Mouse (Mus musculus): Measurements from ENCODE around the gene Nme7. TPM values are rescaled to one million over a fixed set of nuclear protein-coding genes. Genes with fewer than 3 reads are reported as not detected.

Nme7 gene
- polyA plus RNA-seq, 1 experiment from 2014 or later: 36.9 TPM

DNA sequence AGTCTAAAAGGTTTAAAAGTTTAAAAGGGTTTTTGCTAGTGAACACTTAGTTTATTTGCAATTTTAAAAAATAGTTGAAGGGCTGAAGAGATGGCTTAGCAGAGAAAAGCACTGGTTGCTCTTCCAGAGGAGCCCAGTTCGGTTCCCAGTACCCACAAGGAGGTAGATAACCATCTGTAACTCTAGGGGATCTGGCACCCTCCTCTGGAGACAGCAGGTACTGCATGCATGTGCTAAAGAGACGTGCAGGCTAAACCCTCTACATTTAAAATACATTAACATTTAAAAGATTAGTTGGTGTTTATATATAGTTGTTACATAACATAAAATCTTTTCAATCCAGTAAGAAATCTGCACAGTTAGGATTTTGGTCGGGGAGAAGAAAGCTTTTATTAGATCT, 38.2 kb downstream of the Nme7 start:
- Histone ChIP-seq H3K9ac (replicated peaks; ENCODE audit: low read depth, low read length) (no peak overlapping the region), H3K4me2 (replicated peaks; ENCODE audit: low read depth, low read length) (no peak overlapping the region), H3K36me3 (ENCODE audit: control insufficient read depth, insufficient read depth, low read length) (peaks cover 5% of the 10 kb centered on the region; the same call in 1 of the 2 replicates), H3K4me1 (ENCODE audit: control insufficient read depth, insufficient read depth, low read length) (no peaks in the 10 kb centered on the region), H3K4me3 (ENCODE audit: low read depth, low read length) (no peak overlapping the region), H3K27me3 (ENCODE audit: control insufficient read depth, insufficient read depth, low read length) (no peaks in the 10 kb centered on the region), H3K9me3 (ENCODE audit: control insufficient read depth, low read depth, low read length) (no peaks in the 10 kb centered on the region), H3K27ac (ENCODE audit: low read length) (no peak overlapping the region)
- no peak for ATAC-seq (ENCODE audit: insufficient number of reproducible peaks, insufficient read depth, low FRiP score, low read depth)
- WGBS: 80% methylated on average over 3 of the region's 3 CpGs

DNA sequence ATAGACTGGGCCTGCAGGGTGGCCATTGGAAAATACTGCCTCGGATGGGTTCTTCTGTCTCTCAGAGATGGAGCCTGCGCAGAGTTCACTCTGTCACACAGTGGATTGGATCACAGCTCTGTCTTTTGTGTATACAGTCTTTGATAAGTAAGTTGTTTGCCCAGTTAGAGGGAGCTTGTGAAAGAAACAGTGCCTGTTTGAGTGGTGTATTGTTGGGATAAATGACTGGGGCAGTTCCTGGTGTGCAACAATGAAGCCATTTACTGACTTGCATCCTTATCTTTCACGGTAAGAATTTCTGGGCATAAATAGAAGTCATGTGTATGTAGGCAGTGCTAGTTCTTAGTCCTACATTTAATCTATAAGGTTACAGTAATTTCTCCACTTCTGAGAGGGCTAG, 49.5 kb downstream of the Nme7 start:
- peaks cover 1% of the 10 kb centered on the region; the same call in 1 of the 2 replicates for H3K36me3 ChIP-seq (ENCODE audit: control insufficient read depth, insufficient read depth, low read length)
- no peak overlapping the region for H3K9ac ChIP-seq (replicated peaks; ENCODE audit: low read depth, low read length)
- no peak overlapping the region for H3K4me3 ChIP-seq (ENCODE audit: low read depth, low read length)
- H3K4me1 ChIP-seq (ENCODE audit: control insufficient read depth, insufficient read depth, low read length): no peaks in the 10 kb centered on the region
- no peaks in the 10 kb centered on the region for H3K9me3 ChIP-seq (ENCODE audit: control insufficient read depth, low read depth, low read length)
- WGBS: 70% methylated on average over 3 of the region's 3 CpGs
- ATAC-seq (ENCODE audit: insufficient number of reproducible peaks, insufficient read depth, low FRiP score, low read depth): peak; percentile 84
- no peaks in the 10 kb centered on the region for H3K27me3 ChIP-seq (ENCODE audit: control insufficient read depth, insufficient read depth, low read length)
- H3K4me2 ChIP-seq (replicated peaks; ENCODE audit: low read depth, low read length): no peak overlapping the region
- H3K27ac ChIP-seq (ENCODE audit: low read length): no peak overlapping the region

DNA sequence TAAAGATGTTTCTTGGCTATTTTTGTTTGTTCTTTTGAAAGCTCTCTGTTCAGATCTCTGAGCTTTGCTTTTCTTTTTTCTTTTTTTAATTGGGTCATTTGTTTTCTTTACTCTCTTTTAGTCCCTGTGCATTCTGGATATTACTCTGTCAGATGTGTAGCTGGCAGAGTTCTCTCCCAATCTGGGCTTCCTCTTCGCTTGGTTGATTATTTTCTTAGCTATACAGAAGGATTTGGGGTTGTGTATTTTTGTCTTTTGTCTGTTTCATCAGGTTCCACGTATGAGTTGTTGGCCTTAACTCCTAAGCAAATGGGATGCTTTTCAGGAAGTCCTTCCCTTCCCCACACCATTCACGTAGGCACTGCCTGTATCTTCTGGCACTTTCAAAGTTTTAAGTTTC, 54.1 kb downstream of the Nme7 start:
- 59% methylated on average over 3 of the region's 3 CpGs for WGBS

DNA sequence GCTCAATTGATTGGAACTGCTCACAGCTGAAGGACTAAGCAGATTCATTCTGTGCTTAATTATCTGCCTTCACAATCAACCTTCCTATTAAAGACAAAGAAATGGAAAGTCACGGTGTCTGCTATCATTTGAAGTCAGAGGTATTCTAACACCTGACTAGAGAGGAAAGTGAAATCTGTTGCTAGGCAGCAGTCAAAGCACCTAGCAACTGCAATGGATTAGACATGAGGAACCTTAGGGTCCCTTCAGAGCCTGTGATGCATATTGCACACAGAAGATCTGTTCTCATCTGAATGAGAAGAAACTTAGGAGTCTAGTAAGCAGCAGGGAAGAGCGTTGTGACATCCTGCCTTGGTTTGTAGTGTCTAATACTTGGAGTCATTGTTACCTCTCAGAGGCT, 58.1 kb downstream of the Nme7 start:
- no peak for ATAC-seq (ENCODE audit: insufficient number of reproducible peaks, insufficient read depth, low FRiP score, low read depth)
- Histone ChIP-seq H3K9ac (replicated peaks; ENCODE audit: low read depth, low read length) (no peak overlapping the region), H3K4me2 (replicated peaks; ENCODE audit: low read depth, low read length) (no peak overlapping the region), H3K27me3 (ENCODE audit: control insufficient read depth, insufficient read depth, low read length) (no peaks in the 10 kb centered on the region), H3K27ac (ENCODE audit: low read length) (no peak overlapping the region), H3K9me3 (ENCODE audit: control insufficient read depth, low read depth, low read length) (no peaks in the 10 kb centered on the region), H3K4me1 (ENCODE audit: control insufficient read depth, insufficient read depth, low read length) (no peaks in the 10 kb centered on the region), H3K4me3 (ENCODE audit: low read depth, low read length) (no peak overlapping the region), H3K36me3 (ENCODE audit: control insufficient read depth, insufficient read depth, low read length) (no peaks in the 10 kb centered on the region)
- WGBS: 82% methylated on average over 2 of the region's 2 CpGs

More for the DNA sequence above, 54.1 kb downstream of the Nme7 start:
- Histone ChIP-seq H3K9ac (replicated peaks; ENCODE audit: low read depth, low read length) (no peak overlapping the region), H3K4me3 (ENCODE audit: low read depth, low read length) (no peak overlapping the region), H3K27me3 (ENCODE audit: control insufficient read depth, insufficient read depth, low read length) (no peaks in the 10 kb centered on the region), H3K36me3 (ENCODE audit: control insufficient read depth, insufficient read depth, low read length) (no peaks in the 10 kb centered on the region), H3K9me3 (ENCODE audit: control insufficient read depth, low read depth, low read length) (no peaks in the 10 kb centered on the region), H3K4me2 (replicated peaks; ENCODE audit: low read depth, low read length) (no peak overlapping the region), H3K4me1 (ENCODE audit: control insufficient read depth, insufficient read depth, low read length) (no peaks in the 10 kb centered on the region), H3K27ac (ENCODE audit: low read length) (no peak overlapping the region)
- ATAC-seq (ENCODE audit: insufficient number of reproducible peaks, insufficient read depth, low FRiP score, low read depth): no peak

DNA sequence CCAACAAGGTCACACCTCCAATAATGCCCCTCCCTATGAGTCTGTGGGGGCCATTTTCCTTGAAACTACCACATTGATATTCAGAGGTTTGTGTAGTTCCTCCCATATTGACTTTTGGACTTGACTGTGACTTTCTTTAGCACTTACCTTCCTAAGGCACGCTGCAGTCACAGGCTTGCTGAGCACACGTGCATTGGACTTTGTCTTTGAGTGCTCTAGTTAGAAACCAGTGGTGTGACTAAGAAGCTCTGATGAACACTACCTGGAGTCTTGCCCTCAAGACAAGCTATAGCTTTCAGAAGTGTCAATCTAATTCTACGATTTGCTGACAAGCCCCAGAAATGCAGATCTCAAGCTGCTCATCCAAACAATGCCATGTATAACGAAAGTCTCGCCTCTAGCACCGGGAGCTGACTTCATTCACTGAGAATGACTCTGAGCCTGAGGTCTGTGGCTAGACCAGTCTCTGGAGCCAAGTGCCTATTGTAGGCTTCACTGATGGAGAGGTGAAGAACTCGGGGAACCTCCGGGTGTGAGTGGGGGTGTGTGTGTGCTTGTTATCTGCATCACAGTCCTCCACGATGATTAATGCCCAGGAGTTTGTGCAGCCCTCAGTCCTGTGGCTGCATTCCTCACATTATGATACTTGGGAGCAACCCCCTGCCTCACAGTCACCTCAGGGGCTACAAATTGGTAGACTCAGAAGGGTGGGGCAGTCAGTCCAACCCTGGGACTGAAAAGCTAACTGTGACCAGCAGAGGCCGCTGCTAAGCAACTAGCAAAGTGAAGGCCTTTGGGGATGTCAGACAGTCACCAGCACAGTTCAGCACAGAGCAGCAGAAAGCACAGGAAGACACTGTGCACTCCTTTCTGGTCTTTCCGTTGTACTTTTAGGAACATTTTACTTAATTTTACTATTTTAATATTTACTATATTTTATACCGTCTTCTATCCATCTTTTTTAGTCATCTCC, 62.5 kb downstream of the Nme7 start:
- Histone ChIP-seq H3K36me3 (ENCODE audit: control insufficient read depth, insufficient read depth, low read length) (no peaks in the 10 kb centered on the region), H3K4me1 (ENCODE audit: control insufficient read depth, insufficient read depth, low read length) (no peaks in the 10 kb centered on the region), H3K27ac (ENCODE audit: low read length) (no peak overlapping the region), H3K9me3 (ENCODE audit: control insufficient read depth, low read depth, low read length) (no peaks in the 10 kb centered on the region), H3K9ac (replicated peaks; ENCODE audit: low read depth, low read length) (no peak overlapping the region), H3K27me3 (ENCODE audit: control insufficient read depth, insufficient read depth, low read length) (no peaks in the 10 kb centered on the region), H3K4me3 (ENCODE audit: low read depth, low read length) (no peak overlapping the region), H3K4me2 (replicated peaks; ENCODE audit: low read depth, low read length) (no peak overlapping the region)
- ATAC-seq (ENCODE audit: insufficient number of reproducible peaks, insufficient read depth, low FRiP score, low read depth): peak; percentile 82
- WGBS: 71% methylated on average over 12 of the region's 12 CpGs

DNA sequence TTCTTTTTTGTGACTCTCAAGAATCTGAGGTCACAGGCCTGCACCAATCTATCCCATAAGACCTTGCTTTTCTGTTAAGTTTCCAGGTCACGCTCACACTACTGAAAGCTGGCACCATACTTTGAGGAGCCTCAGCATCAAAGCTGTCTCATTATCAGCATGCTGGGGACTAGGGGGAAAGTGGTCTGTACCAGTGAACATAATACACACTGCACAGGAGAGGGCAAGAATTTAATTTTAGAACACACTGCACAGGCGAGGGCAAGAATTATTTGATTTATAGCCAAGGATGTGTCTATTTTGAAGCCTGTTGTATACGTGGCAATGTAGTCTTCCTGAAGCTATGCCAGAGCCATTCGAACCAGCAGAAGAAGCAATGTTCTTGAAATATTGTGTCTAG, 64.2 kb downstream of the Nme7 start:
- Histone ChIP-seq H3K9me3 (ENCODE audit: control insufficient read depth, low read depth, low read length) (no peaks in the 10 kb centered on the region), H3K4me2 (replicated peaks; ENCODE audit: low read depth, low read length) (no peak overlapping the region), H3K27me3 (ENCODE audit: control insufficient read depth, insufficient read depth, low read length) (no peaks in the 10 kb centered on the region), H3K27ac (ENCODE audit: low read length) (no peak overlapping the region), H3K9ac (replicated peaks; ENCODE audit: low read depth, low read length) (no peak overlapping the region), H3K4me1 (ENCODE audit: control insufficient read depth, insufficient read depth, low read length) (no peaks in the 10 kb centered on the region), H3K36me3 (ENCODE audit: control insufficient read depth, insufficient read depth, low read length) (no peaks in the 10 kb centered on the region), H3K4me3 (ENCODE audit: low read depth, low read length) (no peak overlapping the region)
- WGBS: 83% methylated on average over 4 of the region's 4 CpGs
- no peak for ATAC-seq (ENCODE audit: insufficient number of reproducible peaks, insufficient read depth, low FRiP score, low read depth)

DNA sequence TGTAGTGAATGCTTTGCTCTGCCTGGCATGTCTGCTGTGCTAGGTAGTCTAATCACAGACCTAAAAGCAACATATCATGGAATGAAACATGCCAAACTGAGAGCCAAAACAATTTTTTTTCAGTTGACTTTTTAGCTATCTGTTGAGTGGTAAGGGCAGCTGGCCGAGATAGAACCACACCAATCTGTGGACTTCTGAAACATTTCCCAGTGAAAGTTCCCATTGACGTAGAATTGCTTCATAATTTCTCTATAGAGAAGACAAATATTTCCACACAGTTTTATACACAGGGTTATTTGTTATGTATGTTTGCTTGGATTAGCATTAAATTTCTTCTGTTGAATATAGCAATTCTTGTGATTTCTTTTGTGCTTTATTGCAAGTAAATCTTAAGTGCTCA, 65.9 kb downstream of the Nme7 start:
- Histone ChIP-seq H3K4me3 (ENCODE audit: low read depth, low read length) (no peak overlapping the region), H3K9ac (replicated peaks; ENCODE audit: low read depth, low read length) (no peak overlapping the region), H3K4me2 (replicated peaks; ENCODE audit: low read depth, low read length) (no peak overlapping the region), H3K4me1 (ENCODE audit: control insufficient read depth, insufficient read depth, low read length) (no peaks in the 10 kb centered on the region), H3K36me3 (ENCODE audit: control insufficient read depth, insufficient read depth, low read length) (no peaks in the 10 kb centered on the region), H3K27me3 (ENCODE audit: control insufficient read depth, insufficient read depth, low read length) (no peaks in the 10 kb centered on the region), H3K27ac (ENCODE audit: low read length) (no peak overlapping the region), H3K9me3 (ENCODE audit: control insufficient read depth, low read depth, low read length) (no peaks in the 10 kb centered on the region)
- ATAC-seq (ENCODE audit: insufficient number of reproducible peaks, insufficient read depth, low FRiP score, low read depth): no peak
- WGBS: 81% methylated on average over 2 of the region's 2 CpGs

DNA sequence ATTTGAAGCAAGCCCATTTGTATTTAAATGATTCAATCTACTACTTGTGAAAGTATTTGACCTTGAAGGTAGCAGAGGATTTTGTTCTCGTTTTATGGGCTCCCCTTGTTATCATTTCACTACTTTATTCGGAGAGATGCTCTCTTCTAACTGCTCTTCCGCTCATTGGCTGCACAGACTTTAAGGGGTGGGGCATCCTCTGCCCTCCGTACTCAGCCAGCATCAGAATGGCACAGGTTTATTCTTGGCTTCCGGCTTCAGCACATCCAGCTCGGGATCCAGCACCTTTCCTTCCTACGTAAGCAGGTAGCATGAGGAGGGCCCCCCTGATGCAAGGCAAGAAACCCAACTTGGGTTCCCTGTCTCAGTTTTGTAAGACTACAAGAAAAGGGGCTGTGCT, 69.1 kb downstream of the Nme7 start:
- no peak for ATAC-seq (ENCODE audit: insufficient number of reproducible peaks, insufficient read depth, low FRiP score, low read depth)
- 87% methylated on average over 7 of the region's 7 CpGs for WGBS
- no peak overlapping the region for H3K4me2 ChIP-seq (replicated peaks; ENCODE audit: low read depth, low read length)

More for the DNA sequence above, 69.1 kb downstream of the Nme7 start:
- Histone ChIP-seq H3K4me1 (ENCODE audit: control insufficient read depth, insufficient read depth, low read length) (no peaks in the 10 kb centered on the region), H3K9me3 (ENCODE audit: control insufficient read depth, low read depth, low read length) (no peaks in the 10 kb centered on the region), H3K27ac (ENCODE audit: low read length) (no peak overlapping the region), H3K4me3 (ENCODE audit: low read depth, low read length) (no peak overlapping the region), H3K36me3 (ENCODE audit: control insufficient read depth, insufficient read depth, low read length) (no peaks in the 10 kb centered on the region), H3K27me3 (ENCODE audit: control insufficient read depth, insufficient read depth, low read length) (no peaks in the 10 kb centered on the region), H3K9ac (replicated peaks; ENCODE audit: low read depth, low read length) (no peak overlapping the region)
